Mouse (Mus musculus) adrenal gland, adult 18-20 months (tissue): ENCODE measurements at regions not wholly inside any gene's neighbourhood (a gene's known extent, or its start where the extent isn't known, plus 50 kb on each side); places are given as distances from the start of the nearest gene placed in this dataset.

Experiments
- DNase-seq, 2 experiments: peaks; one replicate each; pipeline ENCODE4 v3.0.0; 2021 to 2022; ENCODE audit warnings: low spot score in 2 of 2

DNA sequence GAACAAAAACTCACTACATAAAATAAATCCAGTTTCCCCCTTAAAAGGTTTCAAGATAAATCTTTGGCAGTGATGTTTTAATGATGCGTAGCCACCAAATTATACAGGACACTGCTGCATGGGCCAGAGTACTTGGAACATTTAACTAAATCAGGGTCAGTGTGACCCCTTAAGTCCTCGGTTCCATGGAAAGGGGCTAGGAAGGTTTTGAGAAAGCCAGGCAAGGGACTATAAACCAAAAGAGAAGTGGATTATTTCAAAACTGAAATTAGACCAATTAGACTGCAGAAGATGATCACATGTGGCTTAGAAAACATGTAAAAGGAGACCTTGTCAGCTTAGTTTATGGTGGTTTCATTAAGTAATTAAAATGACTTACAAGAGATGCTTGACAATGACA, 276.6 kb upstream of the N6amt1 start:
- DNase-seq: no peak

DNA sequence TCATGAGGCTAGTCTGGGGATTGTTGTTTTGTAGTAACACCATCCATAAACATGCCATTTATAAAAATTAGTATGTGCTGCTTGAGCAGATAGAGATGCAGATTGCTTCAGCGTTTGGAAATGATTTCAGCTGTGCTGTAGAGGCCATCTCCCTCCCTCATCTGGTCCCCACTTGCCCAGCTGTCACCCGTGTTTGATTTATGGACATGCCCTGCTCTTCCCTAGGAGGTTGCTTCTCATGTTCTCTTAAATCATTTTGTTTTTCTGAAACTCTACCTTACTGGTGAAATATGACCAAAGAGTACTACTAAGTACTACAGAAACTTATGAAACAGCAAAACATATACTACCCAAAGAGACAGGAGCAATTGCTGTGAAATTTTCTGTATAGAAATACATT, 284.7 kb upstream of the N6amt1 start:
- DNase-seq: no peak

GRCm38 (mm10) chr16:87067981-87068380, 286.0 kb upstream of the N6amt1 start:
- DNase-seq: no peak

DNA sequence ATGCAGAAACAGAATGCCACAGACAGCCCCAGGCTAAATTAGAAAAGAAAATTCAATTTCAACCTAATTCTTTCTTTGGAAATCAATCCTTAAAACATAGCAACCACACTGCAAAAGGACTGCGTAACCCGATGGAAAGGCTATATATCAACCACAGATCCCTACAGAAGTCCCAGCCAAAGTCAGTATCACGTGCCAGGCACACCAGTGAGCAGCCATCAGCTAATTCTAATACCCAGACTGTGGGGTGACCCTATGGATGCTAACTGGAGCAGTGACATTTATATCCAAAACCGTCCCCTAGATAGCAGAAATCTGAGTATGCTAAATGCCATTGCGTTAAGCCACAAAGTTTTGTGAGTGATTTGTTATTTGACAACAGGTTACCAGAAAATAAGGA, 286.5 kb upstream of the N6amt1 start:
- no peak for DNase-seq

DNA sequence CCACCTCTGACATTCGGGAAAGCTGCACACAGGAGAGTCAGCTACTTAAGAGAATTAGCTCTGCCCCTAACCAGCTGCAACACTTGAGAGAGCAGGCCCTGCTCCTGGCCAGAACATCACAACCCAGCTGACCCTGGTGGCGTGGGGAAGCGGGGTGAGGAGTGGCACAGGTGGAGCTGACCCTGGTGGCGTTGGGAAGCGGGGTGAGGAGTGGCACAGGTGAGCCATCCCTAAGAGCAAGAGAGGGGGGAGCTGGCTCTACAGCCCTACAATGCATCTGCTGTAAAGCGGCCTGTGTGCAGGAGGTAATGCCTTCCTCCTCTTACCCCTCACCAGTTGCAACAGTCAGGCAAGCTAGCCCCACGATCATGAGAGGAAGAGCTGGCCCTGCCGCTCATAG, 293.5 kb upstream of the N6amt1 start:
- no peak for DNase-seq

GRCm38 (mm10) chr16:87049741-87050383, 304.1 kb upstream of the N6amt1 start:
- no peak for DNase-seq

DNA sequence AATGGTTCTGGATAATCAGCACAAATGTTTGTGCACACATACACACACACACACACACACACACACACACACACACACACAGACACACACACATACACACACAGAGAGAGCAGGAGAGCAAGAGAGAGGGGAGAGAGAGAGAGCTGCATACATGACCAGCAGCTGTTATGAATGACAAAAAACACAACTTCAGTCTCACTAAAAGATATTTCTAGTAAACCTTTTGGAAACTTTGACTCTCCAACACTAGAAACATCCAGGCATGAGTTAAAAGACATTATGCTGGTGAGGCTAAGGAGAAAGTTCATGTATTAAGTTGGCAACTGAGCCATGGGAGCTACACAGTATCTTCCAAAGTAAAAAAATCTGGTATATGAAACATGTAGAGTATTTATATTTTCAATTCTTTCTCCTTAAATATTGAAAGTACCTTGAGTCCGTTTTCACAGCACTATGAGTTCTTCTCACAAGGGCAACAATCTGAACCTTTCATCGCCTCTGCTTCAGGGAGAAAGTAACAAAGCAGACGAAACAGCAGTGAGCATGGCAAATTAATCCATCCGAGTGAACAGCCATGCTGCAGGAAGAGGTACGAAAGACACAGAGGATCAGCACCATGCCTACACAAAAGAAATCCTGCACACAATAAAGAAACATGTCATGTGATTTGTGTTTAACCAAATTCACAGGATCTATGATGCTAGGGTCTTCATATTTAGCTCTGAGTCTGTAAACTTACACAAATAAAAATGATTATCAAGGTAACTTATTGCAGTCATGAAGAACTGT, 309.0 kb upstream of the N6amt1 start:
- no peak for DNase-seq

DNA sequence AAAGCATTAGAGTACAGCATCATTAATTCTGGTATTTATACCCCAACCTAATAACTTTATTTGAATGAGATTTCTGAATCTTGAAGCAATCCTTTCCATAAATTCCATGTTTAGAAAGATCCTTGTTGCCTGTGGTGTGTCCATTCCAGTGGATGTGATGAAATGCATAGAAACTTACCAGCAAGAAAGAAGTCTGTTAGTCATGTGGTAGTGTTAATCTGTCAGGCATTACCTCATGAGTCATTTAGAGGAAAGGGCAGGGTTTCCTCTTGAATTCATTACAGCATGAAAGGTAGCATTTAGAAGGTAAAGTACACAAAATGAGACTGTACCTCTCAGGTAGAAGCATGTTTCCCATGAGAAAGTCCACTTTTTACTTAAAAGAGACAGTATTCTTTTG, 310.3 kb upstream of the N6amt1 start:
- no peak for DNase-seq

DNA sequence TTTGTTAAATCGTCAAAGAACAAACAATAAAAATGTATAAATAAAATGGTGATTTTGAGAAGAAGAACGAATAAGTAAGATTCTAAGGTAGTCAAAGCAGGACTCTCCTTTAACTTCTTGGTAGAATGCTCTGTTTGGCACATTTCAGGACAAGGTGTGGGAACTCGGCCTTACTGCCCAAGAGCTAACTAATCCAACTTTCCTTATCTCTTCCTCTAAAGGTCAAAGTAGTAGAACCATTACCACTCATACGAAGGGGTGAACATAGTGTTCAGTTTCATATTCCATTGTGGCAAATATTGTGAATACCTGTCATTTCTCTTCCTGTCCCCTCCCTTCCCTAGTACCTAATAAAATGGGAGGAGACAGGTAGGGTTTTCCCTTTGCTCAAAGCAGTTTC, 313.6 kb upstream of the N6amt1 start:
- no peak for DNase-seq

DNA sequence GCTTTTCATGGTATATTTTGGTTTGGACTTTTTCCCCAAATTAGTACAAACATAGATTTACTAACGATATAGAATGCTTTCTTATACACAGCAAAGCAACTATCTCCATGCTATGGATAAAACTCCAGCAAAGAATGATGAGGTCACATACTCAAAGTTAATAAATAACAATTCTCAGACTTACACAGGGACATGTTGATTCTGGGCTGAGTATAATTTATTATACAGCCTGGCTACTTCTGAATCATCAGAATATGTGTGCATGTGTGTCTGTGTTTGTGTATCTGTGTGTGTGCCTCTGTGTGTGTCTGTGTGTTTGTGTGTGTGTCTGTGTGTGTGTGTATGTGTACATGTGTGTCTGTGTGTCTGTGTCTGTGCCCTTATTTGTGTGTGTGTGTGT, 314.1 kb upstream of the N6amt1 start:
- DNase-seq: no peak

GRCm38 (mm10) chr16:87037061-87037460, 316.9 kb upstream of the N6amt1 start:
- DNase-seq: no peak

DNA sequence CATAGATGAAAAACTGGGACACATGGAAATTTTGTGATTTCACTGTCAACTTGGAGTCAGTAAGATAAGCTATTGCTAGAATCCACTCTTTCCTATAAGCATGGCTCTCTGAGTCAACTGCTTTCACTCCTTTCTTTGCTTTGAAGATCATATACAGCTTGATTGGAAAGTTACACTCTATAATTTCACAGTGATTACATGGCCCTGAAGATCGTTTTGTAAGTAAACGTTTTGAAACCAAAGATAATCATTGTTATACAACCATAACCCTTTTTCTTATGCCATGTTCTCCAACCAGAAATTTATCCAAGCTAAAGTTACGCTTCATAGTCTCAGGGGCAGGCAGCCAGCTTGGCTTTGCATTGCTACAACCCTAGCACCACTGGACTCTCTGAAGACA, 322.1 kb upstream of the N6amt1 start:
- DNase-seq: no peak

GRCm38 (mm10) chr16:87028516-87029145, 325.4 kb upstream of the N6amt1 start:
- DNase-seq: no peak

DNA sequence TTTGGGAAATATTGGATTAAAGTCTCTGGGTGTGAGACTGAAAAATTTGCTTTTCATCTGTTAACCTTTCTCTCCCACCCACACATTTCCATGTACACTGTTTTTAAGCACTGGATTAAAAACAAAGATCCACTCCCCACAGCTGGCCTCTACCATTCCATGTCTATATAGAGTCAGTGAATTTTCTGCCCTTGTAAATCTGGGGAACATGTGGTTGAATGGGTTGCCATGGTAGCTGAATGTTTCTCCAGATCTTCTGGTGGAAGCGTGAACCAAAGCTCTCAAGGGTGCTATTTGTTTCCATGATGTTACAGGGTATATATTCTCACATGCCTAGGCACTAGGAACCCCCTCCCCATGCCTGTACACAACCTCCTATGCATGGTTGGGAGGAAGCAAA, 326.4 kb upstream of the N6amt1 start:
- no peak for DNase-seq

DNA sequence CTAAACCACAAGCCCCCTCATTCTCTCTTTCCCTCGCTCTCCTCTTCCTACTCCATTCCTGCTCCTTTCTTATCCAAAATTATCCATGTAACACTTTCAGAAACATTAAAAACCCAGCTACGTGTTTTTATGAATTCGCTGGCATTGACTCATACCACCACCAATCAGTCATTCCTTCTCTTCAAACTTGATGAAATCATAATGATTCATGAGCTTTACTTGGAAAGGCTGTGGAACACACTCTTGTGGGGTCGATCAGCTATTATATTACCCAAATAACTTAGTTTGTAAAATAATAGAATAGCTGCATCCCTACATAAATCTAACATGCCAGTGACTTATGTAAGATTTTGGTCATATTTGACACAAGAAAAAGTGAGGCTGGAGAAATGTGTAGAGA, 331.9 kb upstream of the N6amt1 start:
- no peak for DNase-seq

GRCm38 (mm10) chr16:87017107-87017670, 336.8 kb upstream of the N6amt1 start:
- no peak for DNase-seq

DNA sequence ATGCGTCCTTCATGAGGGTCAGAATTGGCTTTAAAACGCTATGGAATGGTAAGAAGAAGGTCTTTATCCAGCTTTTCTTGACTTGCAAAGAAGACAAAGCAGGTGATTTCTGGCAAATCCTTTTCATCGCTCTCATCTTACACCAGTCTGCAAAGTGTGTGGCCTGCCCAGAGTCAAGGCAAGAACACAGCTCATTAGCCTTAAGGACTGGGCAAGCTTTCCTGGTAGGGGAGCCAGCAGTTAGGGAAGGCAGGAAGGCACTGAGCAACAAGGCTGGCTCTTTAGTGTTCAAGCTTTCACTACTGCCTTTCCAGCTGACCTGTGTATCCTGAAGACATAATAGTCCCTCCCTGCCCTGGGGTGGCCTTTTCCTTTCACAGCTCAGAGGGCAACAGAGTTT, 352.4 kb upstream of the N6amt1 start:
- DNase-seq: no peak

DNA sequence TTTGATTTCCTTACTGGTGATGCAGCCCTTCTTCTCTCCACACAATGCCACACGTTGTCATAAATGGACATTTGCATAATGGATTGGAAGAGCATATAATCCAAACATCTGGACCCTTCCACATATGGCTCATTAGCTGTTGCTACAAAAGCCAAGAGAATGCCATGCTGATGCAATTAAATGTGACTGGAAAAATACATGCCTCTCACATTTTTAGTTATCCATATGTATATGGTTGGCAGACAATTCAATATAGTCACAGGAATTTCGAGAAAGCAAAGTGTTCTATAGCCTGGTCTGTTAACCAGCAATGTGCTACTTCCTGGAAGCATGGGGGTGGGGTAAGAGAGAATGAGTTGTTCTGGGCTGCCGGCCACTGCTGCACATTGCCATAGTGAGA, 352.9 kb upstream of the N6amt1 start:
- DNase-seq: no peak

DNA sequence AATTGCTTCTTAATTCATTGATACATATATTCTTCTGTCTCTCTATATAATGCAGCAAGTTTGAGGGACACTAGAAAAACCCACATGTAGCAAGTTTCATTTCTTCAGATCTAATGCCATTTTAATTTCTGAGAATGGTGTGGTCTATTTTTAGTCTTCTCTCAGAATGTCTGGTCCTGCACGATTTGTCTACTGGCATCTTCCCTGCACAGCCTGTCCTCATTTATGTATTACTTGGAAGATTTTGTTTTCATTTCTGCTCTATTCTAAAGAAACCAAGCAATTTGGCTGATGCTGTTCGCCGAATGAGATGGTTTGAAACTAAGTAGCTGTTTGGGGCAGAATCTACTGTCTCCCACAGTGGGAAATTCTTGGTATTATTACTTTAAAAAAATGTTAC, 382.3 kb upstream of the N6amt1 start:
- DNase-seq: no peak

GRCm38 (mm10) chr16:86949681-86950080, 404.3 kb upstream of the N6amt1 start:
- DNase-seq: no peak

GRCm38 (mm10) chr16:86945531-86946144, 408.3 kb upstream of the N6amt1 start:
- DNase-seq: no peak

DNA sequence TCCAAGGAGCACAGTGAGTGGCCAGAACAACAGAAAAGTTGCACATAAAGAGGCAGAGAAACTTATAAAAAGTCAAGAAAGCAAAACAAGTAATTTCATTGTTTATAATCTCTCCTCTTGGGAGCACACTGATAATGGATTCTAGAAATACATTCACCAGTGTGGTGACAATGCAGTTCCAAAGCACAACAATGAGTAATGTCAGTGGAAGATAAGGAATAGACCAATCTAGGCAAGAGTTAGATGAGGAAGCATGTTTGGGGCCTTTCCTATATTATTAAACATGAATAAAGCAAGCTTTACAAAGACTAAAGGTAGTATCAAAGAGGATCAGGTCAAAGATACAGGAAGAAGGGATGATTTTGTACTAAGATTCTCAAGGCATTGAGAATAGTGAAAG, 408.9 kb upstream of the N6amt1 start:
- DNase-seq: no peak
